Mouse (Mus musculus): ENCODE data around the gene Apeh.

- no peak for TF ChIP-seq EP300 (optimal IDR thresholded peaks at IDR 0.05)
- peak; percentile 44 for TF ChIP-seq CTCF (IDR thresholded peaks at IDR 0.05; ENCODE audit: low read depth)
Measured at GRCm38 (mm10) chr9:108044751-108045492, 49.5 kb downstream of the Apeh start.

Data from stomach, postnatal 0 days (tissue).